8 mouse cellular contexts compared by ENCODE assay signal in genomic region chr1:53706431-53707361, GRCm38 (mm10). TPM values are rescaled to one million over a fixed set of nuclear protein-coding genes. Genes with fewer than 3 reads are reported as not detected.
DNase-seq lines count a peak whose midpoint lies in the region; ATAC-seq and TF ChIP-seq lines count a peak whose summit lies in the region.

TSS of gene Dnah7a (minus strand) at chr1:53706784.

- H3K4me2 ChIP-seq in heart, embryonic 13.5 days = peak within 1 kb of the TSS; percentile 90
- H3K4me2 ChIP-seq in liver, embryonic 14.5 days (ENCODE audit: low read depth) = peak within 1 kb of the TSS; percentile 61
- peak within 1 kb of the TSS; percentile 71 for H3K4me2 ChIP-seq in neural tube, embryonic 12.5 days (replicated peaks)

- ATAC-seq in heart, embryonic 13.5 days (ENCODE audit: extremely low read depth, insufficient number of reproducible peaks, low FRiP score, low TSS enrichment) = no peak
- ATAC-seq in liver, embryonic 14.5 days (ENCODE audit: insufficient read depth) = no peak
- ATAC-seq in neural tube, embryonic 12.5 days (ENCODE audit: low FRiP score, low read depth) = peak; percentile 85

- TF ChIP-seq POLR2A in thymus, adult 2 months (IDR thresholded peaks at IDR 0.05; ENCODE audit: control insufficient read depth, extremely low read depth, insufficient read depth, low read length, poor library complexity) = no peak

- no peaks in the 10 kb centered on the region for H3K9me3 ChIP-seq in heart, embryonic 13.5 days
- H3K9me3 ChIP-seq in liver, embryonic 14.5 days (ENCODE audit: control insufficient read depth, low read length) = no peaks in the 10 kb centered on the region
- H3K9me3 ChIP-seq in neural tube, embryonic 12.5 days = no peaks in the 10 kb centered on the region

- TF ChIP-seq EP300 in liver, embryonic 14.5 days (IDR thresholded peaks at IDR 0.05; ENCODE audit: low read depth) = no peak

- 13% methylated on average over 42 of the region's 42 CpGs for WGBS in heart, embryonic 13.5 days
- WGBS in liver, embryonic 14.5 days (ENCODE audit: insufficient replicate concordance) = 15% methylated on average over 42 of the region's 42 CpGs
- 18% methylated on average over 42 of the region's 42 CpGs for WGBS in neural tube, embryonic 12.5 days
- WGBS in thymus, adult 2 months = 22% methylated on average over 42 of the region's 42 CpGs

- H3K9ac ChIP-seq in heart, embryonic 13.5 days = peak within 1 kb of the TSS; percentile 71
- no peak within 1 kb of the TSS for H3K9ac ChIP-seq in liver, embryonic 14.5 days (replicated peaks)
- peak within 1 kb of the TSS; percentile 51; the same call in 1 of the 2 replicates for H3K9ac ChIP-seq in neural tube, embryonic 12.5 days

- peak within 1 kb of the TSS; percentile 59 for H3K4me3 ChIP-seq in heart, embryonic 13.5 days
- H3K4me3 ChIP-seq in liver, embryonic 14.5 days (ENCODE audit: insufficient read depth in 1 of 2, low read depth in 2 of 2, low read length in 2 of 2) = peak within 1 kb of the TSS; percentile 14 to 29
- peak within 1 kb of the TSS; percentile 51 for H3K4me3 ChIP-seq in neural tube, embryonic 12.5 days
- H3K4me3 ChIP-seq in thymus, adult 2 months (ENCODE audit: control insufficient read depth, insufficient read depth, low read length) = peak within 1 kb of the TSS; percentile 50

- H3K36me3 ChIP-seq in heart, embryonic 13.5 days = no peaks in the 10 kb centered on the region
- H3K36me3 ChIP-seq in liver, embryonic 14.5 days (replicated peaks; ENCODE audit: control insufficient read depth, insufficient read depth, low read depth) = no peaks in the 10 kb centered on the region
- H3K36me3 ChIP-seq in neural tube, embryonic 12.5 days = no peaks in the 10 kb centered on the region
- no peaks in the 10 kb centered on the region for H3K36me3 ChIP-seq in thymus, adult 2 months (ENCODE audit: control insufficient read depth, insufficient read depth, low read length)

- H3K27me3 ChIP-seq in heart, embryonic 13.5 days (replicated peaks) = no peaks in the 10 kb centered on the region
- no peaks in the 10 kb centered on the region for H3K27me3 ChIP-seq in liver, embryonic 14.5 days (ENCODE audit: control insufficient read depth, insufficient read depth, low read length)
- H3K27me3 ChIP-seq in neural tube, embryonic 12.5 days (replicated peaks) = no peaks in the 10 kb centered on the region
- H3K27me3 ChIP-seq in thymus, adult 2 months (ENCODE audit: control insufficient read depth, insufficient read depth, low read length) = no peaks in the 10 kb centered on the region

- 0 out of 2 replicates have a peak, but pooled peaks have one; percentile 20 for TF ChIP-seq CTCF in liver, embryonic 14.5 days (IDR thresholded peaks at IDR 0.05; ENCODE audit: low read depth)
- TF ChIP-seq CTCF in thymus, adult 2 months (IDR thresholded peaks at IDR 0.05; ENCODE audit: borderline replicate concordance, control insufficient read depth, extremely low read depth, insufficient read depth, low read length, poor library complexity) = 0 out of 2 replicates have a peak, but pooled peaks have one; percentile 13

- DNase-seq in urinary bladder, postnatal 14 days (ENCODE audit: low spot score) = peak; percentile 12
- no peak for DNase-seq in urinary bladder, postnatal 10 days (ENCODE audit: low spot score)
- peak; percentile 78 for DNase-seq in embryo, embryonic 9.5 days (ENCODE audit: extremely low spot score)
- peak; percentile 9 to 40 for DNase-seq in kidney, postnatal 25 days
- DNase-seq in liver, embryonic 14.5 days (ENCODE audit: low read depth in 3 of 3, low spot score in 3 of 3) = no peak
- peak; percentile 45 for DNase-seq in thymus, adult 2 months

- H3K4me1 ChIP-seq in heart, embryonic 13.5 days = no peaks in the 10 kb centered on the region
- no peaks in the 10 kb centered on the region for H3K4me1 ChIP-seq in liver, embryonic 14.5 days (replicated peaks; ENCODE audit: control insufficient read depth in 2 of 2, insufficient read depth in 2 of 2, low read length in 1 of 2)
- peaks cover 4% of the 10 kb centered on the region; the same call in 1 of the 2 replicates for H3K4me1 ChIP-seq in neural tube, embryonic 12.5 days
- H3K4me1 ChIP-seq in thymus, adult 2 months (replicated peaks; ENCODE audit: control insufficient read depth, insufficient read depth, low read length) = peaks cover 7% of the 10 kb centered on the region

- H3K27ac ChIP-seq in heart, embryonic 13.5 days (replicated peaks) = no peak within 1 kb of the TSS
- H3K27ac ChIP-seq in liver, embryonic 14.5 days = no peak within 1 kb of the TSS
- H3K27ac ChIP-seq in neural tube, embryonic 12.5 days = 0 out of 2 replicates have a peak within 1 kb of the TSS, but pooled peaks have one; percentile 15
- H3K27ac ChIP-seq in thymus, adult 2 months (ENCODE audit: control insufficient read depth, insufficient read depth, low read length) = no peak within 1 kb of the TSS

RNA-seq across cellular contexts. Expression of gene Dnah7a, which starts in this region (rescaled TPM):
- polyA plus RNA-seq in heart, embryonic 13.5 days (2015; fragmentation: Nextera tagmentation; extraction: Ambion mirVana) = 0.41 and 0.82 TPM in 2 replicates
- not detected in 2 replicates for polyA plus RNA-seq in liver, embryonic 14.5 days (2012; rRNA removed)
- polyA plus RNA-seq in liver, embryonic 14.5 days (2014; fragmentation: Nextera tagmentation; extraction: Ambion mirVana) = not detected in 2 replicates
- polyA plus RNA-seq in neural tube, embryonic 12.5 days (2016; fragmentation: Nextera tagmentation; extraction: Ambion mirVana) = 8.0 and 8.8 TPM in 2 replicates
- under 0.01 and 0.22 TPM in 2 replicates for polyA plus RNA-seq in thymus, adult 2 months (2012; rRNA removed)

Comparison
In these comparisons a context has a peak if more than half of its experiments do, and no peak if none do; other contexts are left out.
1. DNase-seq: peak in urinary bladder, postnatal 14 days (single experiment), embryo, embryonic 9.5 days (single experiment) and kidney, postnatal 25 days (2 of 2); none in urinary bladder, postnatal 10 days (single experiment) and liver, embryonic 14.5 days (0 of 3).
2. Peak in DNase-seq and H3K4me3 ChIP-seq in thymus, adult 2 months; RNA of the gene not detected or under 1 TPM.
3. Peak in every context shown above with its lines, with median percentiles within 50 percentile points of each other: H3K4me2 ChIP-seq and H3K4me3 ChIP-seq.